Mouse (Mus musculus) adrenal gland, adult (tissue): ENCODE results near the gene Comp.

Experiments
- DNase-seq, 2 experiments: peaks; one replicate each; pipeline ENCODE4 v3.0.0; 2022 to 2023; ENCODE audit warnings: low spot score in 1 of 2; ENCODE audit not compliant: inconsistent age in 2 of 2

Gene Comp

DNA sequence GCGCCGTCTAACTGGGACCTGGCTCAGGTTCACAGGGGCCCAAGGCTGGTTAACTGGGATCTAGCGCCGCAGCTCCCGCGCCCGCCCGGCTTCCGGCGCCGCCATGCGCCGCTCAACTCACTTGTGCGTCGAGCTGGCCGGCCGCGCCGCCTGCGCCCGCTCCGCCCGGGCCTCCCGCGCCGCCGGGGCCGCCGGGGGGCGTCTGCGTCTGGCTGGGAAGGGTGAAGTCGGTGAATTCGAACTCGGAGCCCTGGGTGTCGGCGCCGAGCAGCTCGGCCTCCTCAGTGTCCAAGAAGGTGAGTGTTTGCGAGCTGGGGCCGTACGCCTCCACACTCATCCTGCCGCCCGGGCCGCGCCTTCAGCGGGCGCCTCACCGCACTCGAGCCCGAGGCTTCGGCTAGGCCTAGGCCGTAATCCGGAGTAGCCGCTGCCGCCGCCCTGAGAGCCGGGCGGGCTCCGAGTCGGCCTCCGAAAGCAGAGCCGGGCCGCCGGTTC is 20.7 kb upstream of the Comp start:
- DNase-seq: peak in 1 of 2 experiments; percentile 87

DNA sequence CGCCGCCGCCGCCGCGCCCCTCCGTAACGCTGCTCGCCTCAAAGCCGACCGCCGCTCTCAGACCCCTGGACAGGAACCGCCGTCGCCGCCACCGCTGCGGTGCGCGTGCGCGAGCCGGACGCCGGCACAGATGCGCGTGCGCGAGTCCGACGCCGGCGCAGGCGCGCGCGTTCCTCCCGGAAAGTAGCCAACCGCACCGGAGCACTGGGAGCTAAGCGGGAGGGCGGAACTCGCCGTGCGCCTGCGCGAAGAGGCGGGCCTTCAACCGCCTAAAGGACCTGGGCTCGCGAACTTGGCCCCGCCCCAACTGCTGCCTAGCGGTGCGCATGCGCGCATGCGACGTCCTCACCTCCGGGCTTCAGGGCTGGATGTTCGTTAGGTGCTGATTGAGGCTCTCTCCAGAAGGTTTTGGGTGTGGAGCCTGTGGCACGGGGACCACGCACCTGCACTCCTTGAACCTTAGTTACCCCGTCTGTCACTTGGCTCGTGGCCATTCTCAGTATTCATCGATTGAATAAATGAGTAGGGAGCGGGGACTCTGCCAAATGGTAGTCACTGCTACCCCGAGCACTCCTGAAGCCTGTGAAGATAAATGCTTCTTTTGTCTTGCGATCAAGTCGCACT is 20.1 kb upstream of the Comp start, which contains the start of gene Upf1:
Upf1 (minus strand) TSS at position 85 of the 624 bp plus-strand sequence.
- DNase-seq: peak; percentile 100

DNA sequence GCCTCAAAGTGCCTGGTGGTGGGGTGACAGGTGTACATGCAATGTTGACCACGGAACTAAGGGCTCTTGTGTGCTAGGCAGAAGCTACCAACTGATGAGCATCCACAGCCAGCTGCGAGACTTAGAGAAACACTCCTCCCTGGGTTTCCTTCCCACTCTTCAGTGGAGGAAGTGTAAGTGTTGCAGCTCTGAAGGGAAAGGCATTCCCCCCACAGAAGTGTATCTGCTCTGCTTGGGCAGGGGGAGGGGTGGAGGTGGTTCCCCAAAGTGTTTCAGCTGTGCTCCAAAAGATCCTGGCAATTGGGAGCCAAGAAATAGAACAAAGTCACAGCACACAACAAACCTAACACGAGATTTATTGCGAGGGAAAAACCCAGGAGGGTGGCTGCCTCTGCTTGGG is 19.4 kb upstream of the Comp start:
- no peak for DNase-seq

DNA sequence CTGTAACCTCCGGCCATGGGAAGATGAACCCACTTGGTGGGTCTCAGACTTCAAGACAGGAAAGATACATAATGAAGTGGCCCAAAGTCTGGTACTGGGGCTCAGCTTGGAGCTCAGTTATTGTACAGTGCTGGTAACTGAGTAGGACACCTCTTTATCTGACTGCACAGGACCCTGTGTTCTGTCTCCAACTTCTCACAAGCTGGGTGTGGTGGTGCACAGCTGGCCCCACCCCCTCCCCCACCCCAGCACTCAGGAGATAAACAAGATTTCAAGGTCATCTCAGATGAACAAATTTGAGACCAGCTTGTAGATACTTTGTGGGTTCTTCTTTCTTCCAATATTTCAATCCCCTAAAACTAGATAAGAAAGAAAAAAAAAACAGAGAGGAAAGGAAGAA is 17.2 kb upstream of the Comp start:
- no peak for DNase-seq

DNA sequence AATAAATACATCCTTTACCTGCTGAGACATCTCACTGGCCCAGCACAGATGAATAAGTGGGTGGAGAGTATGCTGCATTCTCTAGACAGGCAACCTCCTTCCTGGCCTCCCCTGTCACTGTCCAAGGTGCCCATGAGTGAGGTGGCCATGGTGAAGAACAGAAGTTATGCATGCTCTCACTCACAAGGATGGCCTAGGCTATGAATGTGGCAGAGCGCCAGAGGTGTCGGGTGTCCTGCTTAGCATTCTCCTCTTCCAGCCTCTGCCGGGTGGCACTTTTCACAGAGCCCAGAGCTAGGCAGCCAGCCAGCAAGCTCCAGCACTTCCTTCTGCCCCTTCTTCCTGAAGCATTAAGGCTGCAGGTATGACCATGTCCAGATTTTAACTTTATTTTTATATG is 13.9 kb upstream of the Comp start:
- DNase-seq: no peak

DNA sequence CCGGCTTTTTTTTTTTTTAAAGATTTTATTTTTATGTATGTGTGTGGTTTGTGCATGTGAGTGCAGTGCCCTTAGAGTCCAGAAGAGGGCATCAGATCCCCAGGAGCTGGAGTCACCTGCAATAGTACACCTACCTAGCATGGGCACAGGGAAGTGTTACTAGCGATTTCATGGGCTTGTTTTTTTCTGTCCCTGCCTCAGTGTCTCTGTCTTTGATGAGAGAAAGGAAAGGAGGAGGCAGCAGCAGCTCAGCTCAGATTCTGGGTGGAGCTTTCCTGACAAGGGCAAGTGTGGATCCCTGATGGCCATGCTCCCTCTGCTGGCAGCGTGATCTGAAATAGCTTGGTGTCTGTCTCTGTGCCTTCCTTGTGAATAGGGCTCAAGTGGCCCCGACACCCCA is 12.6 kb upstream of the Comp start:
- DNase-seq: no peak

DNA sequence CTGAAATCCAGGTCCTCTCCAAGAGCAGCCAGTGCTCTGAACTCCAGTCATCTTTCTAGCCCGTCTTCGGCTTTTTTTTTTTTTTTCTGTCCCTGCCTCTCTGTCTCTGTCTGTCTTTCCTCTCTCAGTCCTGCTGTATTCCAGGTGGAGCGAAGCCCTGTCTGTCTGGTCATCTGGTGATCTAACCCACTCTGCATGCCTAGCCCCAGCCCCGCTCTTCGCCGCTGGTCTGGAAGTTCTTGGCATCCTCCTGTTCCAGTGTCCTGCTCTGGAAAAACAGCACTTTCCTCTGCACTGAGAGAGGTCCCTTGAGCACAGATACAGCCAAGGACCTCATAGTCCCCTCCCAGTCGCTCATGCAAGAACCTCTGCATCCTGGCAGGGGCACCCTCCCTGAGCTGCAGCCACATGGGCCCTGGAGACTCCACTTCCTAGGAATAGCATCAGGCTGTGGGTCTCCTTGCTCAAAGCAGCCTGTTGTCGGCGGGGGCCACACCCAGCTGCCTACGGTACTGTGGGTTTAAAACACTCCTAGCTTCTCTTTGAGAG is 11.8 kb upstream of the Comp start:
- no peak for DNase-seq

DNA sequence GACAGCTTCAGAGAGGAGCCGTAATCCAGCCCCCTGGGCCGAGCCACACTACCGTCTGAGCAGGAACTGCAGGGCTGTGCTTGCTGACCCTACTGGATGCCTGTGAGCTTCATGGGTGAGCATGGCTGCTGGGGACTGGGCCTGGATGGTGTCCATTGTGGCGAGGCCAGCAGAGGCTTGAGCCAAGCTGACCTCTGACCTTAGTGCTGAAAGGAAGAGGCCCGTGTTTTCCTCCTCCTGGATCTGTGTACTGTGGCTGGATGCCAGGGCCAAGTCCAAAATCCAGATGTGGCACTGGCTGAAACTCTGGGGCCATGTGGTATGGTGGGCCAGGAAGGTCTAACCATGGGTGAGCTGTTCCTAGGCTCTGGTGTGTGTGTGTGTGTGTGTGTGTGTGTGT is 9.3 kb upstream of the Comp start:
- peak in 1 of 2 experiments; percentile 61 for DNase-seq

DNA sequence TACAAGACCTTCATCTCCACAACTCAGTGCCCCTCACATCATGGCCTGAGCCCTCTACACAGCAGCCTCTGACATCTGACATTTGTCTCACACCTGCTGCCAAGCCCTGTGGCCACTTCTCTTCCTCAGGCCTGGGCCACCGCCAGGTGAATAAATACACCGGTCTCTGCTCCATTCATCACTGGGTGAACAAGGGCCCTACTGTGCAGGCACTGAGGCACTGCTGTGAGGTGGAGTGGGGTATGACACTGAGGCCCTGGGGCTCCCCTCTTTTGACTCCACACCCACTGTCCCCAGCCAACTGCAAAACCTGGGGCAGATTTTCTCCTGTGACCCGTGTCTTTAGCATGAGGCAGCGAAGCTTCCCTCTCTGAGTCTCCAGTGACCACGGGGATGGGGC is 6.8 kb upstream of the Comp start:
- DNase-seq: no peak

DNA sequence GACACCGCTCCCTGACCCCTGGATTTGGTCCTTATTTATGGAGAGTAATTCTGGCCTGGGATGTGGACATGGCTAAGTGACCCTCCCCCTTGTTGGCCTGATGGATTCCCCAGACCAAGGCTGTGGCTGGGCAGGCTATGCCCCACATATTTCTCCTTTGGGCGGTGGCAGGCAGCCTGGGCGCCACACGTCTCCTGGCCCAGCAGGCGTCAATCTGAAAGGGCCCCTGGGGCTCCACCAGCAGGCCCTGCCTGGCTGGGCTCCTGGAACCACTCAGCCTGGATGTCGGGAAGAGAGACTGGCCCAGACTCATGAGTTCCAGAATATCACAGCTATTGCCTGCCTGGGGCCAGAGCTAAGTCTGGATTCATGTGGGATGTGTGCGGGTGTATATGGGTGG is 2.9 kb upstream of the Comp start:
- no peak for DNase-seq

DNA sequence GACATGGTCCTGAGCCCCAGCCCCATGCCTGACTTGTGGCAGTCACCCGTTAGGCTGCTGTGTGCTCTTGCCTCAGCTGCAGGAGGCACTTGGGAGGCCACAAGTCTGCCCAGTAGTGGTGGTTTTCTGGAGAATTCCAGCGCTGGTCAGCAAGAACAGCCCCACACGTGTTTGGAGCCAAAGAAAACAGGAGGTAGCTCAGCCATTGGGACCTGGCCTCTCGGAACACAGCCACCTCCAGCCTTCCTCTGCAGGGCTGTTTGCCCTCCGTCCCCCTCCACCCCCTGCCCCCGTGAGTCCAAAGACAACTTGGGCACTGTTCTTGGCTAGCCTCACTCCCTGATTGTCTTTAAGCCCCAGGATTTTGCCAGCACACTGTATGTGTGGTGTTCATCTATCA is 1.4 kb upstream of the Comp start:
- no peak for DNase-seq

DNA sequence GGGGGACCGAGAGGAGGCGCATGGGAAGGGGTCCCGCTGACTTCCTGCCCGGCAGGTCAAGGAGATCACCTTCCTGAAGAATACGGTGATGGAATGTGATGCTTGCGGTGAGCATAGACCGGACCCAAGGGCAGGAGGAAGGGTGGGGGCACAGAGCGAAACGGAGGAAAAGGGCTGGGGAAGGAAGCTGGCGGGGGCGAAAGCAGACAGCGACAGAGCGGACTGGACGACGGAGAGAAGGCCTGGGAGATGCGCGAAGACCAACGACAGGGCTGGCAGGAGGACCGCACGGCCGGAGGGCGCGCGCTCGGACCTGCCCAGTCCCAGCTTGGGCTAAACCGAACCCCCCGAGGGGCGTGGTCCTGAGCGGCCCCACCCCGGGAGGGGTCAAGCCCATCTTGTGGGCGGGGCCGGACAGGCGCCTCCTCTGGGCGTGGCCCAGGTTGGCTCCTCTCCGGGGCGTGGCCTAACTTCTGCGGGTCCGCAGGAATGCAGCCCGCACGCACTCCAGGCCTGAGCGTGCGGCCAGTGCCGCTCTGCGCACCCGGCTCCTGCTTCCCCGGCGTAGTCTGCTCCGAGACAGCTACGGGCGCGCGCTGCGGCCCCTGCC is 1.1 kb downstream of the Comp start:
- DNase-seq: peak; percentile 83 to 93

DNA sequence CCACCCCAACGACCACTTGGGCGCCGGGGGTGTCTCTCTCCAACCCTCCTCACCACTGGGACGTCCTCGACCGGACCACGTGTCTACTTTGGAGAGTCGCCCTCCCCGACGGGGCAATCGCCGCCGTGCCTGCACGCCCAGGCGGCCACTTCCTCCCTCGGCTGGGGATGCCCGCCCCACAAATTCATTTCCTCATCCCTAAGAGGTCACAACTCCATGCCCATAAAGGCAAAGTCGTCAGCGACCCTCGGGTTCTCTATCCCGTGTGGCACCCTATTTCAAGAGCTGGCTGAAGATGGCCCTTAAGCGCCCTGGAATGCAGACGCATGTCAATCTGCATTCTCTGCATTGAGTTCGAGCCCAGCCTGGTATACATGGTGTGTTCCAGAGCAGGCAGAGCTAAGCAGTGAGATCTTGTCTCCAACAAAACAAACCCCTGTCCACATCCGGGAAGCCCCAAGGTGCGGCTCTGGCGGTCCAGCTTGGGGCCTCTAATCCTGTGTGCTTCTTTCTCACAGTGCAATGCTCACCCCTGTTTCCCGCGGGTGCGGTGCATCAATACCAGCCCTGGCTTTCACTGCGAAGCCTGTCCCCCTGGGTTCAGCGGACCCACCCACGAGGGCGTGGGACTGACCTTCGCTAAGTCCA is 2.0 kb downstream of the Comp start:
- DNase-seq: peak in 1 of 2 experiments; percentile 45

DNA sequence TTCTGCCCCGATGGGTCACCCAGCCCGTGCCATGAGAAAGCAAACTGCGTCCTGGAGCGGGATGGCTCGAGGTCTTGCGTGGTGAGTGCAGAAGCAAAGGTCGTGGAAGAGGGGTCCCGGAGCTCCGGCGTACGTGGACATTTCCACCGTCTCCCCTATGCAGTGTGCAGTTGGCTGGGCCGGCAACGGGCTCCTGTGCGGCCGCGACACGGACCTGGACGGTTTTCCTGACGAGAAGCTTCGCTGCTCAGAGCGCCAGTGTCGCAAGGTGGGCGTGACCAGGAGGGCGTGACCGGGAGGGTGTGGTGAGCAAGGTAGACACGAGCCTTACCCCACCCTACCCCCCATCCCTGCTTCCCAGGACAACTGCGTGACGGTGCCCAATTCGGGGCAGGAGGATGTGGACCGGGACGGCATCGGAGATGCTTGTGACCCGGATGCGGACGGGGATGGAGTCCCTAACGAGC is 3.0 kb downstream of the Comp start:
- no peak for DNase-seq

DNA sequence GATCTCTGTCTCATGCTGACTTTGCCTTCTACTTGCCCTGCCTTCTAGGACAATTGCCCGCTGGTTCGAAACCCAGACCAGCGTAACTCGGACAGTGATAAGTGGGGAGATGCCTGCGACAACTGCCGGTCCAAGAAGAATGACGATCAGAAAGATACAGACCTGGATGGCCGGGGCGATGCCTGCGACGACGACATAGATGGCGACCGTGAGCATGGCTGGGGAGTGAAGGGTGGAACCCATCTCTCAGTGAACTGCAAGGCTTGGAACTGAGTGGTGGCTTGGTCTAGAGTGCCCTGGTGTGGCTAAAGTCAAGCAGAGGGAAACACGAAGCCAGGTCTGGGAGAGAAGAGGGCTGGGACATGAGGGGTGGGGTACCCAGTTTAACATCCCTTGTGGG is 3.7 kb downstream of the Comp start:
- DNase-seq: no peak

DNA sequence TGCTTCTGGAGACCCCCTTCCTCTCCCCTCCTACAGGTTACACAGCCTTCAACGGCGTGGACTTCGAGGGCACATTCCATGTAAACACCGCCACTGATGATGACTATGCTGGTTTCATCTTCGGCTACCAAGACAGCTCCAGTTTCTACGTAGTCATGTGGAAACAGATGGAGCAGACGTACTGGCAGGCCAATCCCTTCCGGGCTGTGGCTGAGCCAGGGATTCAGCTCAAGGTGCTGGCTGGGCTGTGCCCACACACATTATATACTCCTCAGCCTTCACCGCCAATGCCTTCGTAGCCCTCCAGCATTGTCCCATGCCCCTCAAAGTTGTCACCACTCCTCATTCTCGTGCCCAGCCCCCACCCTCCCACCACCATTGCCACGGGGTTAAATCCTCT is 6.7 kb downstream of the Comp start:
- DNase-seq: no peak

DNA sequence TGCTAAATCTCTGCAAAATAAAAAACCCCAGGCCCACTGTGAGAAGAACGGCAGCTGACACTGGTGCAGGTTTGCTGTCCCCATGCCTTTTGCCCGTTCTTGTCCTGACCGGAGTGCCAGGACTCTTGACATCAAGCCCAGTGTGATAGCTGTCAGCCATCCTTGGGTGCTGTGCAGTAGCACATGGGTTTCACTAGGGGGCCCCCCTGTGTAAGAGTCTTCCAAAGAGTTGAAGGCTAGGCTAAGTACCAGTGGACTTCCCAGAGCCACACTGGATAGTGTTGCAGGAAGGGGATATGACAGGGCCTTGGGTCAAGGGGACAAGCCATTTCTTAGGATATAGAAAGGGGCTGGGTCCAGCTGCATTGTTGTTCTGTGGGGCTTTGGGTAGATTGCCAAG is 9.9 kb downstream of the Comp start:
- peak; percentile 65 to 89 for DNase-seq

DNA sequence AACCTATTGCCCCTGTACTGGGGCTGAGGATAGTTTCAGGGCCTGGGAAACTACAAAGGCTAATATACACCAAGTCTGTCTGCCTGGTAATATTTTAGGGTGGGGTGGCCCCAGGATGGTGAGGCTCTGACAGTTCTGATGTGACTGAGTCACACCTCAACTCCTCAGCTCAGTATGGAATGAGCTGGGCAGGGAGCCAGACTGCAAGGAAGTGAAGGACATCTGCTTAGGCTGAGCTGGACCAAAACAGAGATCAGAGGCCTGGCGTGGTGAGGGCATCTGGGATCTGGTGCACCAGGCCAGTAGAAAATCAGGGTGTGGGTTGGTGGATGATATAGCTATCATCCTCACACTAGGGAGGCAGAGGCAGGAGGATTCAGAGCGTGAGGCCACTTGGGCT is 16.3 kb downstream of the Comp start:
- DNase-seq: no peak

DNA sequence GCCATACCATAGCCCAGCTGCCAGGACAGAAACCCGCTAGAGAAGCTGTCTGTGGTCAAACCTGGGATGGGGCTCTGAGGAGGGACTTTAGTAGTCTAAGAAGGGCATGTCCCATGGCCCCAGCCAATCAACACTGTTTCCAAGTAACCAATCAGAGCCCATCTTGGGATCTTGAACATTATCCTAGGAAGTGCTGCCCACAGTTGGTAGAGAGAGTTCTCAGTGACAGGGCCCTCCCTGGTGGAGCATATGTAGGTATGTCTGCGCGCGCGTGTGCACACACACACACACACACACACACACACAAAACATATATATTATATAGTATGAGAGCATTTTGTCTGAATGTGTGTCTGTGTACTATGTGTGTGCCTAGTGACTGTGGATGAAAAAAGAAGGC is 19.7 kb downstream of the Comp start:
- no peak for DNase-seq

DNA sequence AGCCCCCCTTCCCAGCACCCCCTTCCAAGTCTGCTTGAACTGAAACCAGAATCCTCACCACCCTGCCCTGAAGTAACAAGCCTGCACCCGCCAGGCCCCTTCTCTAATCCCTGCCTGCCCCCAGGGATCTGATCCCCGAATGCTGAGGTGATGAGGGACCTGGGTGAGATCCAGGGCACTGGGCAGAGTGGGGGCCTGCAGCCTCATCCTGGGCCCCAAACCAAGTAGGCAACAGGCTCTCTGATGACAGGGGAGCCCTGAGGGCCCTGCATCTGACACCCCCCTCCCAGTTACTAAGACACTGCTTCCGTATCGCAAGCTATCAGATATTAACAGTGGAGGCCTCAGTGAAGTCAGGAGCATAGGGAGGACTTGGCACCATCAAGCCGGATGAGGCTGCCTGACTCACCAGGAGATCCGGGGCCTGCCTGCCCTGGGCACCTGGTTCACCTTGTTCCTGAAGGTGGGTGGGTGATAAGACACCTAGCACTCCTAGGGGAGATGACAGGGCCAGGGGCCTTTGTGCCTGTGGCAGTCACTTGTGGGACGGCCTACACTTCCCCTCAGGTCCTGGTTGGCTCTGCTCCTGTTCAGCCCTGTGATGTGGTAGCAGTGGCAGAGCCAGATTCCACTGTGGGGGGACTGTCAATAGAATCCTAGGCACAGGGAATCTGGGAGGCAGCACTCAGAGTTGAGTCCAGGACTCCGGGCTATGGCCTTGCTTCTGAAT is 21.1 kb downstream of the Comp start:
- DNase-seq: no peak

DNA sequence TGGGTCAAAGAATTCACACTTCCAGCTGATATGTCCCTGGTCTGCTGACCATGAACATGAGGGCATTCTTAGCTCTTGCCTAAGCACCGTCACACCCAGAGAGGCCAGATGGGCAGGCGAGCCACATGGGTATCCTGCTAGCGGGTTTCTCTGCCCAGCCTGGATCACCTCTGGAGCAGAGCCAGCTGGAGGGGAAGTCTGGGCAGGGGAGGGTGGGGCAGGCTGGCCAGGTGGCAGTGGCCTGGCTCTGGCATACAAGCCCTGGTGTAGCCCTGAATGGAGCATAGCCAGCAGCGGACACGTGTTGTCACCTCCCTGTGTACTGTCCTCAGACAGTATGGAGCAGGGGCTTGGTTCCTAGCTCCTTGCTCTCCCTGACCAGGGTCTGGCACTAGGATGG is 22.3 kb downstream of the Comp start:
- DNase-seq: no peak
